19 mouse cellular contexts compared by ENCODE assay signal in genomic region chr12:13622150-13622822, GRCm38 (mm10).
DNase-seq lines count a peak whose midpoint lies in the region; ATAC-seq and TF ChIP-seq lines count a peak whose summit lies in the region.
"Had no signal": no experiment of that assay in that cellular context is flagged by ENCODE, and none has a peak within 500 bp of the region (broad histone marks: within the 10 kb centered on the region; RNA-seq: fewer than 3 reads in every experiment).

No protein-coding gene starts in this region.

- peak; percentile 27; the same call in 1 of the 2 replicates for ATAC-seq in hindbrain, postnatal 0 days
- peak; percentile 63 for ATAC-seq in midbrain, embryonic 11.5 days (ENCODE audit: low FRiP score)
- ATAC-seq in midbrain, postnatal 0 days (ENCODE audit: low FRiP score), result no peak
- ATAC-seq in midbrain, embryonic 14.5 days (ENCODE audit: low FRiP score, low TSS enrichment), result 0 out of 2 replicates have a peak, but pooled peaks have one; percentile 34
- 0 out of 2 replicates have a peak, but pooled peaks have one; percentile 17 for ATAC-seq in midbrain, embryonic 16.5 days
- no peak for ATAC-seq in forebrain, embryonic 13.5 days
- ATAC-seq: forebrain, postnatal 0 days had no signal

- no peak for TF ChIP-seq CTCF in hindbrain, postnatal 0 days (IDR thresholded peaks at IDR 0.05; ENCODE audit: low read depth)
- TF ChIP-seq CTCF in midbrain, postnatal 0 days (IDR thresholded peaks at IDR 0.05), result no peak

- H3K9me3 ChIP-seq in hindbrain, postnatal 0 days (ENCODE audit: low read length), result no peaks in the 10 kb centered on the region
- no peaks in the 10 kb centered on the region for H3K9me3 ChIP-seq in hindbrain, embryonic 10.5 days
- no peaks in the 10 kb centered on the region for H3K9me3 ChIP-seq in midbrain, embryonic 11.5 days (ENCODE audit: control insufficient read depth, low read length)
- no peaks in the 10 kb centered on the region for H3K9me3 ChIP-seq in midbrain, postnatal 0 days (ENCODE audit: low read length)
- H3K9me3 ChIP-seq in midbrain, embryonic 14.5 days (ENCODE audit: control insufficient read depth, low read length), result no peaks in the 10 kb centered on the region
- no peaks in the 10 kb centered on the region for H3K9me3 ChIP-seq in midbrain, embryonic 16.5 days (replicated peaks; ENCODE audit: control insufficient read depth, low read length, poor library complexity, severe bottlenecking)
- no peaks in the 10 kb centered on the region for H3K9me3 ChIP-seq in forebrain, embryonic 13.5 days (replicated peaks)
- H3K9me3 ChIP-seq: embryonic facial prominence, embryonic 13.5 days; forebrain, embryonic 12.5 days; heart, embryonic 13.5 days; hindbrain, embryonic 15.5 days had no signal

- WGBS in hindbrain, postnatal 0 days, result 80% methylated on average over 15 of the region's 15 CpGs
- 88% methylated on average over 15 of the region's 15 CpGs for WGBS in hindbrain, embryonic 10.5 days
- 77% methylated on average over 15 of the region's 15 CpGs for WGBS in midbrain, embryonic 11.5 days
- 75% methylated on average over 15 of the region's 15 CpGs for WGBS in midbrain, postnatal 0 days
- 73% methylated on average over 15 of the region's 15 CpGs for WGBS in midbrain, embryonic 14.5 days
- WGBS in midbrain, embryonic 16.5 days, result 71% methylated on average over 15 of the region's 15 CpGs
- WGBS in forebrain, embryonic 13.5 days, result 72% methylated on average over 15 of the region's 15 CpGs

- no peak overlapping the region for H3K4me3 ChIP-seq in hindbrain, postnatal 0 days (ENCODE audit: low read length)
- no peak overlapping the region for H3K4me3 ChIP-seq in hindbrain, embryonic 10.5 days
- no peak overlapping the region for H3K4me3 ChIP-seq in midbrain, embryonic 11.5 days (ENCODE audit: low read depth, low read length)
- H3K4me3 ChIP-seq in midbrain, postnatal 0 days (ENCODE audit: low read depth, low read length), result no peak overlapping the region
- no peak overlapping the region for H3K4me3 ChIP-seq in midbrain, embryonic 14.5 days (replicated peaks; ENCODE audit: low read depth, low read length)
- no peak overlapping the region for H3K4me3 ChIP-seq in midbrain, embryonic 16.5 days (ENCODE audit: low read depth, low read length)
- H3K4me3 ChIP-seq in forebrain, embryonic 13.5 days, result no peak overlapping the region
- H3K4me3 ChIP-seq: embryonic facial prominence, embryonic 13.5 days; forebrain, embryonic 12.5 days; heart, embryonic 13.5 days; hindbrain, embryonic 15.5 days had no signal

- H3K36me3 ChIP-seq in hindbrain, postnatal 0 days (ENCODE audit: insufficient read depth, low read length), result no peaks in the 10 kb centered on the region
- no peaks in the 10 kb centered on the region for H3K36me3 ChIP-seq in hindbrain, embryonic 10.5 days
- H3K36me3 ChIP-seq in midbrain, embryonic 11.5 days (ENCODE audit: control insufficient read depth, insufficient read depth, low read length), result no peaks in the 10 kb centered on the region
- no peaks in the 10 kb centered on the region for H3K36me3 ChIP-seq in midbrain, postnatal 0 days (ENCODE audit: insufficient read depth, low read length)
- no peaks in the 10 kb centered on the region for H3K36me3 ChIP-seq in midbrain, embryonic 14.5 days (ENCODE audit: control insufficient read depth, insufficient read depth, low read length)
- H3K36me3 ChIP-seq in midbrain, embryonic 16.5 days (ENCODE audit: control insufficient read depth, insufficient read depth, low read length), result no peaks in the 10 kb centered on the region
- no peaks in the 10 kb centered on the region for H3K36me3 ChIP-seq in forebrain, embryonic 13.5 days (ENCODE audit: poor library complexity, severe bottlenecking)
- H3K36me3 ChIP-seq: embryonic facial prominence, embryonic 13.5 days; forebrain, embryonic 12.5 days; heart, embryonic 13.5 days; hindbrain, embryonic 15.5 days had no signal

- H3K27me3 ChIP-seq in hindbrain, postnatal 0 days (ENCODE audit: insufficient read depth, low read length), result no peaks in the 10 kb centered on the region
- no peaks in the 10 kb centered on the region for H3K27me3 ChIP-seq in hindbrain, embryonic 10.5 days (ENCODE audit: insufficient read depth, poor library complexity, severe bottlenecking)
- no peaks in the 10 kb centered on the region for H3K27me3 ChIP-seq in midbrain, embryonic 11.5 days (ENCODE audit: control insufficient read depth, insufficient read depth, low read length)
- H3K27me3 ChIP-seq in midbrain, postnatal 0 days (ENCODE audit: insufficient read depth, low read length), result no peaks in the 10 kb centered on the region
- no peaks in the 10 kb centered on the region for H3K27me3 ChIP-seq in midbrain, embryonic 14.5 days (ENCODE audit: control insufficient read depth, insufficient read depth, low read length)
- no peaks in the 10 kb centered on the region for H3K27me3 ChIP-seq in midbrain, embryonic 16.5 days (ENCODE audit: control insufficient read depth, insufficient read depth, low read depth, low read length)
- H3K27me3 ChIP-seq in forebrain, embryonic 13.5 days, result no peaks in the 10 kb centered on the region
- H3K27me3 ChIP-seq: embryonic facial prominence, embryonic 13.5 days; forebrain, embryonic 12.5 days; heart, embryonic 13.5 days; hindbrain, embryonic 15.5 days had no signal

- H3K4me2 ChIP-seq in hindbrain, postnatal 0 days (ENCODE audit: low read depth, low read length), result no peak overlapping the region
- H3K4me2 ChIP-seq in midbrain, embryonic 11.5 days, result no peak overlapping the region
- no peak overlapping the region for H3K4me2 ChIP-seq in midbrain, postnatal 0 days (ENCODE audit: low read depth, low read length, poor library complexity, severe bottlenecking)
- no peak overlapping the region for H3K4me2 ChIP-seq in midbrain, embryonic 14.5 days (ENCODE audit: low read length)
- no peak overlapping the region for H3K4me2 ChIP-seq in midbrain, embryonic 16.5 days (ENCODE audit: low read length)
- H3K4me2 ChIP-seq in forebrain, embryonic 13.5 days, result no peak overlapping the region
- H3K4me2 ChIP-seq: embryonic facial prominence, embryonic 13.5 days; forebrain, embryonic 12.5 days; heart, embryonic 13.5 days; hindbrain, embryonic 15.5 days had no signal

- H3K27ac ChIP-seq in hindbrain, postnatal 0 days, result no peak overlapping the region
- no peak overlapping the region for H3K27ac ChIP-seq in hindbrain, embryonic 10.5 days
- no peak overlapping the region for H3K27ac ChIP-seq in midbrain, embryonic 11.5 days (ENCODE audit: low read depth, low read length)
- no peak overlapping the region for H3K27ac ChIP-seq in midbrain, postnatal 0 days (ENCODE audit: low read depth, low read length)
- no peak overlapping the region for H3K27ac ChIP-seq in midbrain, embryonic 14.5 days (replicated peaks; ENCODE audit: low read depth, low read length)
- no peak overlapping the region for H3K27ac ChIP-seq in midbrain, embryonic 16.5 days (ENCODE audit: low read length)
- no peak overlapping the region for H3K27ac ChIP-seq in forebrain, embryonic 13.5 days
- H3K27ac ChIP-seq: embryonic facial prominence, embryonic 13.5 days; forebrain, embryonic 12.5 days; heart, embryonic 13.5 days; hindbrain, embryonic 15.5 days had no signal

- no peak overlapping the region for H3K9ac ChIP-seq in hindbrain, postnatal 0 days (replicated peaks; ENCODE audit: low read length)
- no peak overlapping the region for H3K9ac ChIP-seq in midbrain, embryonic 11.5 days (ENCODE audit: low read length)
- no peak overlapping the region for H3K9ac ChIP-seq in midbrain, postnatal 0 days (replicated peaks; ENCODE audit: low read length, poor library complexity, severe bottlenecking)
- no peak overlapping the region for H3K9ac ChIP-seq in midbrain, embryonic 14.5 days (replicated peaks; ENCODE audit: low read length)
- H3K9ac ChIP-seq in midbrain, embryonic 16.5 days (ENCODE audit: low read depth, low read length), result no peak overlapping the region
- H3K9ac ChIP-seq in forebrain, embryonic 13.5 days, result no peak overlapping the region
- H3K9ac ChIP-seq: embryonic facial prominence, embryonic 13.5 days; forebrain, embryonic 12.5 days; forebrain, postnatal 0 days; heart, embryonic 13.5 days; hindbrain, embryonic 15.5 days had no signal

- H3K4me1 ChIP-seq in hindbrain, postnatal 0 days (ENCODE audit: insufficient read depth, low read length), result no peaks in the 10 kb centered on the region
- H3K4me1 ChIP-seq in hindbrain, embryonic 10.5 days (replicated peaks), result no peaks in the 10 kb centered on the region
- no peaks in the 10 kb centered on the region for H3K4me1 ChIP-seq in midbrain, embryonic 11.5 days (ENCODE audit: control insufficient read depth, insufficient read depth, low read length)
- H3K4me1 ChIP-seq in midbrain, postnatal 0 days (ENCODE audit: insufficient read depth, low read length), result no peaks in the 10 kb centered on the region
- no peaks in the 10 kb centered on the region for H3K4me1 ChIP-seq in midbrain, embryonic 14.5 days (ENCODE audit: control insufficient read depth, insufficient read depth, low read length)
- H3K4me1 ChIP-seq in midbrain, embryonic 16.5 days (ENCODE audit: control insufficient read depth, insufficient read depth, low read length), result no peaks in the 10 kb centered on the region
- peaks cover 6% of the 10 kb centered on the region; the same call in 1 of the 2 replicates for H3K4me1 ChIP-seq in forebrain, embryonic 13.5 days
- H3K4me1 ChIP-seq: embryonic facial prominence, embryonic 13.5 days; heart, embryonic 13.5 days had no signal

- DNase-seq in hindbrain, postnatal 0 days (ENCODE audit: low spot score), result no peak
- no peak for DNase-seq in hindbrain, embryonic 10.5 days (ENCODE audit: low spot score)
- DNase-seq in midbrain, embryonic 11.5 days (ENCODE audit: low spot score, missing footprints), result no peak
- DNase-seq in midbrain, postnatal 0 days (ENCODE audit: low spot score), result no peak
- no peak for DNase-seq in midbrain, embryonic 14.5 days
- DNase-seq: adrenal gland, adult 2 months; adrenal gland, postnatal 25 days; cerebellum, adult 18-20 months; cerebellum, adult 9-11 months; cerebellum, postnatal 36 days; forebrain, postnatal 0 days; gastrocnemius, postnatal 14 days; heart, postnatal 36 days had no signal

Comparison
In these comparisons a context has a peak if more than half of its experiments do, and no peak if none do; other contexts are left out.
1. ATAC-seq: peak in hindbrain, postnatal 0 days (single experiment), midbrain, embryonic 11.5 days (single experiment), midbrain, embryonic 14.5 days (single experiment) and midbrain, embryonic 16.5 days (single experiment); none in midbrain, postnatal 0 days (single experiment) and forebrain, embryonic 13.5 days (single experiment).